Mouse (Mus musculus): ENCODE results near the gene Sycn. TPM values are rescaled to one million over a fixed set of nuclear protein-coding genes. Genes with fewer than 3 reads are reported as not detected.

The Sycn gene
- polyA plus RNA-seq, 1 experiment, result not detected

DNA sequence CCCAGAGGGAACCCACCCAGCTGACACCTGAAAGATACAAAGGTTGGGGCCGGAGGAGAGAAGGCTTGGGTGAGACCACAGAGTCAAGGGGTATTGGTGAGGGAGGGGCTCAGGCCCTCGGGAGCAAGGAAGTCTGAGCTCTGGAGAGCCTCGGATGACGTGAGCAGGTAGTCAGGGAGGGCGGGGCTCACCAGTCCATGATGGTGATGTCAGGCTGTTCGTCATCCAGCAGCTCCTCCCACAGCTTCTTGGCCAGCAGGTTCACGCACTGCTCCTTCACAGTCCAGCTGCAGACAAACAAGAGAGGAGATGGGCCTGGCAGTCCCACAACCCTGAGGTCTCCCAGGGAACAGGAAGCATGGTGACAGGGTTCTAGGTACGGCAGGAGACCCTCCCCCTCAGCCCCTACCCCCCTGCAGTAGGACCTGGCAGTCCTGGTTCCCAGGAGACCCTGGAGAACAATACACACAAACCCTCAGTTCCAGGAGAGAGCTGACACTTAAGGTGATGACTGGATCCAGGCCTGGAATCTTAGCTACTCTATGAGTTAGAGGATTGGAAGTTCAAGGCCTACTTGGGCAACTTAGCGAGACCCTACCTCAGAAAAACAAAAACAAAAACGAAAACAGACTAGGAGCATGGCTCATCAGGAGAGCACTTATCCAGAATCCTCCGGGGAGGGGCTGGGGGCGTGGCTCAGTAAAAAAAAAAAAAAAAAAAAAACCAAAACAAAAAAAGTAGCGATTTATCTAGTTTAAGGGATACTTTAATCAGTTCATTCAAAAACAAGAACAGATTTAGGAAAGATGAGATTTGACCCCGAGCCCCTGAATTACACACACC is 4.6 kb downstream of the Sycn start:
- TF ChIP-seq POLR2A (IDR thresholded peaks at IDR 0.05; ENCODE audit: insufficient read depth, low read length) (no peak), EP300 (IDR thresholded peaks at IDR 0.05; ENCODE audit: insufficient read depth, low read depth, low read length) (no peak), CTCF (IDR thresholded peaks at IDR 0.05; ENCODE audit: low read depth, low read length) (no peak)
- Histone ChIP-seq H3K27ac (ENCODE audit: insufficient read depth, low read length) (no peak overlapping the region), H3K36me3 (ENCODE audit: control insufficient read depth, insufficient read depth, low read length, poor library complexity, severe bottlenecking) (no peaks in the 10 kb centered on the region), H3K9ac (ENCODE audit: low read depth, poor library complexity, severe bottlenecking) (no peak overlapping the region), H3K4me1 (ENCODE audit: control insufficient read depth, insufficient read depth, low read length) (peaks cover 3% of the 10 kb centered on the region), H3K9me3 (replicated peaks; ENCODE audit: control insufficient read depth, insufficient read depth, low read length, poor library complexity, severe bottlenecking) (no peaks in the 10 kb centered on the region), H3K27me3 (ENCODE audit: control insufficient read depth, insufficient read depth, low read length, poor library complexity, severe bottlenecking) (no peaks in the 10 kb centered on the region), H3K4me3 (ENCODE audit: low read depth, low read length) (no peak overlapping the region)

DNA sequence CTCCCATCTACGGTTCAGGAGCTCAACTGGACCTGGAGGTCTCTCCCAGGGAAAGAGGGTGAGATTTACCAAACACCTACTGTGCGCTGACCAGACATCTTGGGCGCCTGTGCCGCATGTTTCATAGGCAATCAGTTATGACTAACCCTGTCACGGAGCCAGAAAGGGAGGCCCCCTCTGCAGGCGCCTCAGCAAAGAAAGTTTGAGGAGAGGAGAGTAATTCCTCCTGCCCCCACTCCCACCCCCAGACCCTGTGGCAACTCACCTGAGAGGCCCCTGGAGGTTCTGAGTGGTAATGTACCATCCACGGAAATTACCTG is 5.2 kb downstream of the Sycn start:
- H3K27ac ChIP-seq (ENCODE audit: insufficient read depth, low read length), result no peak overlapping the region
- H3K36me3 ChIP-seq (ENCODE audit: control insufficient read depth, insufficient read depth, low read length, poor library complexity, severe bottlenecking), result no peaks in the 10 kb centered on the region
- peaks cover 3% of the 10 kb centered on the region for H3K4me1 ChIP-seq (ENCODE audit: control insufficient read depth, insufficient read depth, low read length)
- H3K4me3 ChIP-seq (ENCODE audit: low read depth, low read length), result no peak overlapping the region
- no peaks in the 10 kb centered on the region for H3K9me3 ChIP-seq (replicated peaks; ENCODE audit: control insufficient read depth, insufficient read depth, low read length, poor library complexity, severe bottlenecking)
- TF ChIP-seq EP300 (IDR thresholded peaks at IDR 0.05; ENCODE audit: insufficient read depth, low read depth, low read length) (no peak), CTCF (IDR thresholded peaks at IDR 0.05; ENCODE audit: low read depth, low read length) (no peak), POLR2A (IDR thresholded peaks at IDR 0.05; ENCODE audit: insufficient read depth, low read length) (no peak)
- no peak overlapping the region for H3K9ac ChIP-seq (ENCODE audit: low read depth, poor library complexity, severe bottlenecking)
- no peaks in the 10 kb centered on the region for H3K27me3 ChIP-seq (ENCODE audit: control insufficient read depth, insufficient read depth, low read length, poor library complexity, severe bottlenecking)

DNA sequence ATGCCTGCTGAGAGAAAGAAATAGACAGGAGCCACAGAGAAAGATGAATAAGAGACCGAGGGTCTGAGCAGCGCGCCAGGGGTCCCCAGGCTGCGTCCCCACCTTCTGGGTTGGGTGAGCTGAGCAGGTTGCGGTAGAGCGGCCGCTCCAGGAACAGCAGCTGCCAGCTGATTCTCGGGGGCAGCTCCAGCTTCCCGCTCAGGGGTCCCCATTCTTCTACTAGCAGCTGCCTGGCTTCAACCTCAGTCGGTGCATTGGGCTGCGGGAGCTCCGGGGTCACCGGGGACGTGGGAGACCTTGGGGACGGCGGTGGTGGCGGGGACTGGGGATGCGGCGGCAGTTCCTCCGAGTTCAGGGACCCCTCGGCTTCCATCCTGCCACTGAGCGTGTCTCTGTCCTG is 6.0 kb downstream of the Sycn start:
- Histone ChIP-seq H3K9ac (ENCODE audit: low read depth, poor library complexity, severe bottlenecking) (peak overlapping the region; percentile 46), H3K4me3 (ENCODE audit: low read depth, low read length) (peak overlapping the region; percentile 48), H3K36me3 (ENCODE audit: control insufficient read depth, insufficient read depth, low read length, poor library complexity, severe bottlenecking) (no peaks in the 10 kb centered on the region), H3K9me3 (replicated peaks; ENCODE audit: control insufficient read depth, insufficient read depth, low read length, poor library complexity, severe bottlenecking) (no peaks in the 10 kb centered on the region), H3K27ac (ENCODE audit: insufficient read depth, low read length) (no peak overlapping the region), H3K4me1 (ENCODE audit: control insufficient read depth, insufficient read depth, low read length) (peaks cover 3% of the 10 kb centered on the region), H3K27me3 (ENCODE audit: control insufficient read depth, insufficient read depth, low read length, poor library complexity, severe bottlenecking) (no peaks in the 10 kb centered on the region)
- TF ChIP-seq POLR2A (IDR thresholded peaks at IDR 0.05; ENCODE audit: insufficient read depth, low read length) (no peak), EP300 (IDR thresholded peaks at IDR 0.05; ENCODE audit: insufficient read depth, low read depth, low read length) (no peak), CTCF (IDR thresholded peaks at IDR 0.05; ENCODE audit: low read depth, low read length) (no peak)

DNA sequence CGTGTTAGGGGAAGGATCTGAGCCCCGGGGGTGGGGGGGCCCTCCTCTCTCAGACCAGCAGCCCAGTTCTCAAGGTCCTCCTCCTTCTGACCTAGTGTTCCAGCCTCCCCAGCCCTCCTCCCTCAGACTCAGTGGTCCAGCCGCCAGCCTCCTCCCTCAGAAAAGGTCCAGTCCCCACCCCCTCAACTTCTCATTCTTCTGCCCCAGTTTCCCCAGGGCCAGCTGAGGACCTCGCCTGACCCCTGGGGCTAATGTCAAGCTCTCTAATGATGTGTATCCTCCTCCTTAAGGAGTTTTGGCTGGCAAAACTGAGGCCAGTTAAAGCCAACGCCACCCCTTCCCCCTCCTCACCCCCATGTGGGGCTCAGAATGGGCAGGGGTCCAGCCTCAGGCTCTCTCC is 6.5 kb downstream of the Sycn start, which contains the start of gene Nccrp1:
Gene Nccrp1 (minus strand): TSS at position 101 of the 400 bp plus-strand sequence.
- Histone ChIP-seq H3K27me3 (ENCODE audit: control insufficient read depth, insufficient read depth, low read length, poor library complexity, severe bottlenecking) (no peaks in the 10 kb centered on the region), H3K27ac (ENCODE audit: insufficient read depth, low read length) (no peak within 1 kb of the TSS)

DNA sequence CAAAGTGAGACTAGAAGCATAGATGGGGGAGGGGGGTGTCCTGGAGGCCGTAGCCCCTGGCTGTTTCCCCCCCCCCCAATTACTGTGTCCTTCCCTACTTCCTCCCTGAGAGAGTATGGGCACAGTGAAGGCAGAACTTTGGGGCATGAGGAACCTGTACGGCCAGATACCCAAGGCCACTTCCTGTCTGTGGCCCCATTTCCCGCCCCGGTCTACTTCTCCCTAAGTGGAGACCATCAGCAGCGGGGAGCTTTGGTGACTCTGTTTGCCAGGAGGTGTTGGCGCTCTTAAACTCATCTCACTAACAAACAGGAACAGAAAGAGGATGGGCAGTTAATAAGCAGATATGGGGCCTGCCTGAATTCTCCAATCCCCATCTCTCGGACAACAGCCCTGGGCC is 6.9 kb downstream of the Sycn start:
- TF ChIP-seq CTCF (IDR thresholded peaks at IDR 0.05; ENCODE audit: low read depth, low read length) (no peak), EP300 (IDR thresholded peaks at IDR 0.05; ENCODE audit: insufficient read depth, low read depth, low read length) (no peak), POLR2A (IDR thresholded peaks at IDR 0.05; ENCODE audit: insufficient read depth, low read length) (no peak)
- Histone ChIP-seq H3K9me3 (replicated peaks; ENCODE audit: control insufficient read depth, insufficient read depth, low read length, poor library complexity, severe bottlenecking) (no peaks in the 10 kb centered on the region), H3K27ac (ENCODE audit: insufficient read depth, low read length) (no peak overlapping the region), H3K36me3 (ENCODE audit: control insufficient read depth, insufficient read depth, low read length, poor library complexity, severe bottlenecking) (no peaks in the 10 kb centered on the region), H3K27me3 (ENCODE audit: control insufficient read depth, insufficient read depth, low read length, poor library complexity, severe bottlenecking) (no peaks in the 10 kb centered on the region), H3K9ac (ENCODE audit: low read depth, poor library complexity, severe bottlenecking) (no peak overlapping the region), H3K4me1 (ENCODE audit: control insufficient read depth, insufficient read depth, low read length) (peaks cover 3% of the 10 kb centered on the region), H3K4me3 (ENCODE audit: low read depth, low read length) (no peak overlapping the region)

More for the DNA sequence above, 6.5 kb downstream of the Sycn start, which contains the start of gene Nccrp1:
- Histone ChIP-seq H3K4me1 (ENCODE audit: control insufficient read depth, insufficient read depth, low read length) (peaks cover 3% of the 10 kb centered on the region), H3K9ac (ENCODE audit: low read depth, poor library complexity, severe bottlenecking) (peak within 1 kb of the TSS; percentile 46), H3K4me3 (ENCODE audit: low read depth, low read length) (peak within 1 kb of the TSS; percentile 48), H3K36me3 (ENCODE audit: control insufficient read depth, insufficient read depth, low read length, poor library complexity, severe bottlenecking) (no peaks in the 10 kb centered on the region), H3K9me3 (replicated peaks; ENCODE audit: control insufficient read depth, insufficient read depth, low read length, poor library complexity, severe bottlenecking) (no peaks in the 10 kb centered on the region)
- TF ChIP-seq POLR2A (IDR thresholded peaks at IDR 0.05; ENCODE audit: insufficient read depth, low read length) (no peak), EP300 (IDR thresholded peaks at IDR 0.05; ENCODE audit: insufficient read depth, low read depth, low read length) (no peak), CTCF (IDR thresholded peaks at IDR 0.05; ENCODE audit: low read depth, low read length) (no peak)

DNA sequence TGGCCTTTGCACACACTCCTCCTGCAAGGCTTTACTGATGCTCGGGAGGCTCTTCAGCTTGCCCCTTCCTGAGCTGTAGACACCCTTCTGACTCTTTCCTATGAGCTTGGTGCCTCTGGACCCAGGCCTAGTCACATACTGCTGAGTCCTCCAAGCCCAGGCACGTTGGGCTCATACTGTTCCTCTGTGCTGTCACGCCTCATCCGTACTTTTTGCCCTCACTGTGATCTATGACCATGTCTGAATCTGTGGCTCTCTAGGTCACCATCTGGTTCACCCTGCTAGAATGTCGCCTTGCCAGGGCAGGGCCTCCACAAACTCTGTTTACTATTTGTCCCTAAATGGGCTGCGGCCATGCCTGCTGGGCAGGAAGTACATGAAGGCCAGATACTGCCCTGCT is 12.4 kb downstream of the Sycn start:
- Histone ChIP-seq H3K4me1 (ENCODE audit: control insufficient read depth, insufficient read depth, low read length) (peaks cover 9% of the 10 kb centered on the region), H3K4me3 (ENCODE audit: low read depth, low read length) (no peak overlapping the region), H3K27ac (ENCODE audit: insufficient read depth, low read length) (no peak overlapping the region), H3K9ac (ENCODE audit: low read depth, poor library complexity, severe bottlenecking) (no peak overlapping the region), H3K27me3 (ENCODE audit: control insufficient read depth, insufficient read depth, low read length, poor library complexity, severe bottlenecking) (no peaks in the 10 kb centered on the region), H3K9me3 (replicated peaks; ENCODE audit: control insufficient read depth, insufficient read depth, low read length, poor library complexity, severe bottlenecking) (no peaks in the 10 kb centered on the region), H3K36me3 (ENCODE audit: control insufficient read depth, insufficient read depth, low read length, poor library complexity, severe bottlenecking) (no peaks in the 10 kb centered on the region)
- TF ChIP-seq EP300 (IDR thresholded peaks at IDR 0.05; ENCODE audit: insufficient read depth, low read depth, low read length) (no peak), CTCF (IDR thresholded peaks at IDR 0.05; ENCODE audit: low read depth, low read length) (no peak), POLR2A (IDR thresholded peaks at IDR 0.05; ENCODE audit: insufficient read depth, low read length) (no peak)

Data from ES-Bruce4 (cell line).